Mouse (Mus musculus) heart, embryonic 15.5 days (tissue): ENCODE data around the gene Ccdc63. TPM values are rescaled to one million over a fixed set of nuclear protein-coding genes. Genes with fewer than 3 reads are reported as not detected.

ENCODE experiments used
- ATAC-seq: fragments of 200-750 bp; cut with Nextera tagmentation; replicated peaks from 2 replicates; pipeline ENCODE4 v1.8.0; 2017; ENCODE audit warnings: low read depth, moderate TSS enrichment; ENCODE audit not compliant: insufficient number of reproducible peaks, insufficient read depth, low FRiP score
- H3K27ac ChIP-seq: fragments of 300-500 bp; sonication (generic); 2 replicates; pipeline ENCODE4 v1.5.1; 2015; ENCODE audit warnings: mild to moderate bottlenecking, inconsistent platforms
- H3K27me3 ChIP-seq: fragments of 300-500 bp; sonication (generic); 2 replicates; pipeline ENCODE4 v1.6.1; 2015; ENCODE audit warnings: inconsistent platforms
- H3K36me3 ChIP-seq: fragments of 300-500 bp; sonication (generic); 2 replicates; pipeline ENCODE4 v1.6.1; 2015; ENCODE audit warnings: mild to moderate bottlenecking, inconsistent platforms
- H3K4me1 ChIP-seq: fragments of 300-500 bp; sonication (generic); replicated peaks from 2 replicates; pipeline ENCODE4 v1.6.1; 2015; ENCODE audit warnings: inconsistent platforms
- H3K4me2 ChIP-seq: fragments of 300-500 bp; sonication (generic); 2 replicates; pipeline ENCODE4 v1.6.1; 2015; ENCODE audit warnings: inconsistent platforms, mild to moderate bottlenecking, moderate library complexity
- H3K4me3 ChIP-seq: fragments of 300-500 bp; sonication (generic); 2 replicates; pipeline ENCODE4 v1.5.1; 2015; ENCODE audit warnings: mild to moderate bottlenecking, inconsistent platforms
- H3K9ac ChIP-seq: fragments of 300-500 bp; sonication (generic); 2 replicates; pipeline ENCODE4 v1.6.1; 2015; ENCODE audit warnings: mild to moderate bottlenecking, inconsistent platforms
- H3K9me3 ChIP-seq: fragments of 300-500 bp; sonication (generic); replicated peaks from 2 replicates; pipeline ENCODE4 v1.6.1; 2016; ENCODE audit warnings: inconsistent platforms
- WGBS: fragments of 180-500 bp; shearing (Covaris S2); methylation state at CpG from one replicate; pipeline ENCODE4 v1.1.7; 2015; ENCODE audit warnings: mixed read lengths; 5-methylcytosine and 5-hydroxymethylcytosine counted together
- polyA plus RNA-seq: library from polyadenylated mRNA; unstranded; fragments of >200 nt; fragmentation: Nextera tagmentation; extraction: Ambion mirVana; gene quantifications from 2 replicates; pipeline ENCODE4 v1.2.1, GENCODE M21; 2015

Gene Ccdc63
- polyA plus RNA-seq, 1 experiment from 2014 or later: 0.42 TPM

- no peak overlapping the region for H3K27ac ChIP-seq
- peak overlapping the region; percentile 66 for H3K4me2 ChIP-seq
- H3K4me1 ChIP-seq: peaks cover 32% of the 10 kb centered on the region
- no peaks in the 10 kb centered on the region for H3K9me3 ChIP-seq
- 23% methylated on average over 39 of the region's 39 CpGs for WGBS
- ATAC-seq: peak; percentile 38; the same call in 1 of the 2 replicates
- H3K4me3 ChIP-seq: peak overlapping the region; percentile 35
- no peaks in the 10 kb centered on the region for H3K27me3 ChIP-seq
- peak overlapping the region; percentile 20 for H3K9ac ChIP-seq
- no peaks in the 10 kb centered on the region for H3K36me3 ChIP-seq
Measured at GRCm38 (mm10) chr5:122059060-122060017, 81.3 kb downstream of the Ccdc63 start.

Other genes starting within 250 kb of the Ccdc63 start
- 3.9 and 4.1 TPM in 2 replicates for gene Cux2, start 90.7 kb downstream of the Ccdc63 start, polyA plus RNA-seq
- gene Myl2, start 39.9 kb downstream of the Ccdc63 start, polyA plus RNA-seq: 7,334 and 9,932 TPM in 2 replicates
- gene Ppp1cc, start 17.5 kb upstream of the Ccdc63 start, polyA plus RNA-seq: 198 and 233 TPM in 2 replicates
- 2.6 and 4.1 TPM in 2 replicates for gene Hvcn1, start 66.0 kb upstream of the Ccdc63 start, polyA plus RNA-seq
- gene Tctn1, start 123.6 kb upstream of the Ccdc63 start, polyA plus RNA-seq: 2.5 and 3.3 TPM in 2 replicates
- 11.9 and 12.2 TPM in 2 replicates for gene Pptc7, start 143.5 kb upstream of the Ccdc63 start, polyA plus RNA-seq
- 7.2 and 8.0 TPM in 2 replicates for gene Rad9b, start 213.4 kb upstream of the Ccdc63 start, polyA plus RNA-seq
- gene Vps29, start 213.5 kb upstream of the Ccdc63 start, polyA plus RNA-seq: 177 and 206 TPM in 2 replicates
- 49.4 and 51.7 TPM in 2 replicates for gene Gpn3, start 231.1 kb upstream of the Ccdc63 start, polyA plus RNA-seq
- 43.7 and 53.7 TPM in 2 replicates for gene Fam216a, start 231.5 kb upstream of the Ccdc63 start, polyA plus RNA-seq